Mouse (Mus musculus): Measurements from ENCODE around the gene Rwdd2a. TPM values are rescaled to one million over a fixed set of nuclear protein-coding genes. Genes with fewer than 3 reads are reported as not detected.
"Not testable (repeated sequence)": the region's sequence is repeated elsewhere in the genome, so short reads cannot be mapped to it uniquely, and the experiment has no call there.

Gene Rwdd2a
- polyA plus RNA-seq, 1 experiment from 2014 or later: 0.74 TPM

DNA sequence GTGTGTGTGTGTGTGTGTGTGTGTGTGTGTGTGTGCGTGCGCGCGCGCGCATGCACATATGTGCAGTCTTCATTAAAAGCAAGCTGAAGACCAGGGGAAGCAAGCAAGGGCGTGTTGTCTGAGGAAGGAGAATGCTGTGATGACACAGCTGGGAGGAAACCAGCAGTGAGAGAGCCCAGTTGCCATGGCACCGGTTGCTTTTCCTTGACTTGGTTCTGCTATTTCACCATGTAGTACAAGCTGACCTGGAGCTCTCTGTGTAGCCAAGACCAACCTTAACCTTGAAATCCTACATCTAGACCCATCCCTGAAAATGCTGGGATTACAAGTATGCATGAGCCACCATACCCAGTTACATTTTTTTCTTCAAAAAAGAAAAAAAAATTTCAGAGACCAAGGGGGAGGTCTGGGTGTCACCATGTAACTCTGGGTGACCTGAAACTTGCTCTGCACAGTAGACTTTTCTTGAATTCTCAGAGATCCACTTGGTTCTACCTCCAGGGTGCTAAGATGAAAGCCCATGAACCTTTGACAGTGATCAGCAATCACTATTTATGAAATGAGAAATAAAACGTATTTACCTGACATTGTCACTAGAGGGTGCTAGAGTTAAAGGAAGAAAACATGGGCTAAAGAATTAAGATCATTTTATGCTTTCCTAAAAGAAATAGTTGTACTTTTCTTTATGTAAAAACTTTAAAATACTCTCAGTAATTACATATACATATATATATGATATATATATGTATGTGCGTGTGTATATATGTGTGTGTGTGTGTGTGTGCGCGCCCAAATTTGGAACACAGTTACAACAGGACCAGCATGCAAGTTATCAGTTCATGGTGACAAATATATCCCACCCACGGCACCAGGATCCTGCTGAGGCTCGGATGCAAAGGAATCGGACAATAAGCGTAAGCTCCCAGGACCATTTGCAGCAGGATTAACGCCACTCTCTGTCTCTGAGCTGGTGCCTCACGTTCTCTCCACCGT, 21.2 kb downstream of the Rwdd2a start:
- H3K27ac ChIP-seq (replicated peaks): no peak overlapping the region
- no peaks in the 10 kb centered on the region for H3K4me1 ChIP-seq (replicated peaks)
- H3K9ac ChIP-seq: no peak overlapping the region
- ATAC-seq (ENCODE audit: insufficient read depth): no peak
- no peaks in the 10 kb centered on the region for H3K27me3 ChIP-seq
- H3K36me3 ChIP-seq (replicated peaks): no peaks in the 10 kb centered on the region
- H3K9me3 ChIP-seq (replicated peaks): no peaks in the 10 kb centered on the region
- H3K4me3 ChIP-seq (replicated peaks): no peak overlapping the region
- no peak overlapping the region for H3K4me2 ChIP-seq
- WGBS (ENCODE audit: insufficient replicate concordance): 69% methylated on average over 19 of the region's 19 CpGs

DNA sequence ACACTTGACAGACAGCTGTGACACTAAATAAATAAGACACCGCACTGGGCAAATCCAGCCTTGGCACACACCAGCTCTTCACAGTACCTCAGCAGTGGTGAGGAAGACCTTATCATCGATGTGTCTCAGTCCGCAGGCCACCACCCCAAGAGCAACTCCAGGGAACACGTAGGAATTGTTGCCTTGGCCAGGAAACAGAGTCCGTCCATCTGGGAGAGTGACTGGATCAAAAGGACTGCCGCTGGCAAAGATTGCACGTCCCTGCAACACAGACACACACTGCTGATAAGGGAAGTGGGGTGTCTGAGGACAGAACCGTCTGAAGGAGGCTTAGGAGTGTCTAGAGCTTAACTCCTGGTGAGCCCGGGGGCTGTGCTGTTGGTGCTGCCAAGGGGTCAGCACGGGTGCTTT, 22.6 kb downstream of the Rwdd2a start:
- not testable (repeated sequence) for H3K36me3 ChIP-seq (replicated peaks); H3K4me1 ChIP-seq (replicated peaks); ATAC-seq (ENCODE audit: insufficient read depth); H3K4me2 ChIP-seq; H3K27ac ChIP-seq (replicated peaks); H3K27me3 ChIP-seq; H3K9me3 ChIP-seq (replicated peaks); H3K4me3 ChIP-seq (replicated peaks); H3K9ac ChIP-seq
- WGBS (ENCODE audit: insufficient replicate concordance): 41% methylated on average over 10 of the region's 10 CpGs

DNA sequence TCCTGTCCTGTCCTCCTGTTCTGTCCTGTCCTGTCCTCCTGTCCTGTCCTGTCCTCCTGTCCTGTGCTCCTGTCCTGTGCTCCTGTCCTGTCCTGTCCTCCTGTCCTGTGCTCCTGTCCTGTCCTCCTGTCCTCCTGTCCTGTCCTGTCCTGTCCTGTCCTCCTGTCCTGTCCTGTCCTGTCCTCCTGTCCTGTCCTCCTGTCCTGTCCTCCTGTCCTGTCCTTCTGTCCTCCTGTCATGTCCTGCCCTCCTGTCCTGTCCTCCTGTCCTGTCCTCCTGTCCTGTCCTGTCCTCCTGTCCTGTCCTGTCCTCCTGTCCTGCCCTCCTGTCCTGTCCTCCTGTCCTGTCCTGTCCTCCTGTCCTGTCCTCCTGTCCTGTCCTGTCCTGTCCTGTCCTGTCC, 25.2 kb downstream of the Rwdd2a start:
- ATAC-seq (ENCODE audit: insufficient read depth): not testable (repeated sequence)

GRCm38 (mm10) chr9:86599723-86600303, 28.0 kb downstream of the Rwdd2a start:
- no peaks in the 10 kb centered on the region for H3K9me3 ChIP-seq (replicated peaks)
- no peaks in the 10 kb centered on the region for H3K27me3 ChIP-seq
- no peak overlapping the region for H3K4me3 ChIP-seq (replicated peaks)
- ATAC-seq (ENCODE audit: insufficient read depth): no peak
- no peak overlapping the region for H3K4me2 ChIP-seq
- H3K27ac ChIP-seq (replicated peaks): no peak overlapping the region
- H3K4me1 ChIP-seq (replicated peaks): no peaks in the 10 kb centered on the region
- 48% methylated on average over 8 of the region's 8 CpGs for WGBS (ENCODE audit: insufficient replicate concordance)
- H3K9ac ChIP-seq: no peak overlapping the region
- H3K36me3 ChIP-seq (replicated peaks): no peaks in the 10 kb centered on the region

More for the DNA sequence above, 25.2 kb downstream of the Rwdd2a start:
- not testable (repeated sequence) for H3K4me2 ChIP-seq; H3K27ac ChIP-seq (replicated peaks); H3K4me1 ChIP-seq (replicated peaks); H3K9ac ChIP-seq; H3K9me3 ChIP-seq (replicated peaks); H3K27me3 ChIP-seq; H3K36me3 ChIP-seq (replicated peaks); H3K4me3 ChIP-seq (replicated peaks)

- H3K27me3 ChIP-seq: no peaks in the 10 kb centered on the region
- no peaks in the 10 kb centered on the region for H3K4me1 ChIP-seq (replicated peaks)
- H3K27ac ChIP-seq (replicated peaks): no peak overlapping the region
- H3K9ac ChIP-seq: no peak overlapping the region
- no peaks in the 10 kb centered on the region for H3K9me3 ChIP-seq (replicated peaks)
- H3K4me3 ChIP-seq (replicated peaks): no peak overlapping the region
- no peaks in the 10 kb centered on the region for H3K36me3 ChIP-seq (replicated peaks)
- no peak overlapping the region for H3K4me2 ChIP-seq
- no peak for ATAC-seq (ENCODE audit: insufficient read depth)
- 77% methylated on average over 6 of the region's 6 CpGs for WGBS (ENCODE audit: insufficient replicate concordance)
These were observed 34.0 kb downstream of the Rwdd2a start for GRCm38 (mm10) chr9:86605776-86606175.

DNA sequence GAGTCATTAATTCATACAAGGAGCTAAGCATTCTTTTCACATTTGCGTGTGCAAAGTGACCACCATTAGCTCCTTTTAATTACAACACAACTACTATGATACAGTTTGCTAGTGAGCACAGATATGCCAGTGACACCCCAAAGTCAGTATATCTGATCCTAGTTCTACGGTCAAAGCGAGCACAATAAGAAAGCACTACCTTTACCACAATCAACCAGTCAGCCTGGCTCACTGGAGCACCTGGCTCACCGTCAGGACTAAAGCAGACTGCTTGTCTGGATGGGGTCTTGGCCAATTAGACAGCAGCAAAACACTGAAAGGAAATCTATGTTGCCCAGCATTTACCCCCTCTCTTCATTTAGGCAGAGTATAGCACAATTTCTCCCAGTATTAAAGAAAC, 40.3 kb downstream of the Rwdd2a start:
- H3K4me2 ChIP-seq: no peak overlapping the region
- H3K27ac ChIP-seq (replicated peaks): no peak overlapping the region
- no peak overlapping the region for H3K9ac ChIP-seq
- H3K27me3 ChIP-seq: no peaks in the 10 kb centered on the region
- H3K9me3 ChIP-seq (replicated peaks): no peaks in the 10 kb centered on the region
- ATAC-seq (ENCODE audit: insufficient read depth): no peak
- H3K36me3 ChIP-seq (replicated peaks): no peaks in the 10 kb centered on the region
- no peak overlapping the region for H3K4me3 ChIP-seq (replicated peaks)
- H3K4me1 ChIP-seq (replicated peaks): no peaks in the 10 kb centered on the region
- 69% methylated on average over 4 of the region's 4 CpGs for WGBS (ENCODE audit: insufficient replicate concordance)

GRCm38 (mm10) chr9:86615765-86616164, 44.0 kb downstream of the Rwdd2a start:
- Histone ChIP-seq H3K9me3 (replicated peaks) (no peaks in the 10 kb centered on the region), H3K36me3 (replicated peaks) (no peaks in the 10 kb centered on the region), H3K4me1 (replicated peaks) (no peaks in the 10 kb centered on the region), H3K27ac (replicated peaks) (no peak overlapping the region), H3K27me3 (no peaks in the 10 kb centered on the region), H3K4me3 (replicated peaks) (no peak overlapping the region), H3K4me2 (no peak overlapping the region), H3K9ac (no peak overlapping the region)
- no peak for ATAC-seq (ENCODE audit: insufficient read depth)
- 50% methylated on average over 1 of the region's 1 CpGs for WGBS (ENCODE audit: insufficient replicate concordance)

- H3K27ac ChIP-seq (replicated peaks): no peak overlapping the region
- no peaks in the 10 kb centered on the region for H3K9me3 ChIP-seq (replicated peaks)
- no peaks in the 10 kb centered on the region for H3K4me1 ChIP-seq (replicated peaks)
- WGBS (ENCODE audit: insufficient replicate concordance): 50% methylated on average over 7 of the region's 7 CpGs
- ATAC-seq (ENCODE audit: insufficient read depth): no peak
- no peaks in the 10 kb centered on the region for H3K36me3 ChIP-seq (replicated peaks)
- no peak overlapping the region for H3K9ac ChIP-seq
- H3K27me3 ChIP-seq: no peaks in the 10 kb centered on the region
- H3K4me3 ChIP-seq (replicated peaks): no peak overlapping the region
- H3K4me2 ChIP-seq: no peak overlapping the region
These were observed 46.2 kb downstream of the Rwdd2a start for GRCm38 (mm10) chr9:86617837-86618492.

GRCm38 (mm10) chr9:86619341-86620139, 47.7 kb downstream of the Rwdd2a start:
- no peak for ATAC-seq (ENCODE audit: insufficient read depth)
- Histone ChIP-seq H3K4me1 (replicated peaks) (no peaks in the 10 kb centered on the region), H3K9ac (no peak overlapping the region), H3K4me2 (no peak overlapping the region), H3K36me3 (replicated peaks) (no peaks in the 10 kb centered on the region), H3K9me3 (replicated peaks) (no peaks in the 10 kb centered on the region), H3K27ac (replicated peaks) (no peak overlapping the region), H3K4me3 (replicated peaks) (no peak overlapping the region), H3K27me3 (no peaks in the 10 kb centered on the region)
- 68% methylated on average over 10 of the region's 10 CpGs for WGBS (ENCODE audit: insufficient replicate concordance)

DNA sequence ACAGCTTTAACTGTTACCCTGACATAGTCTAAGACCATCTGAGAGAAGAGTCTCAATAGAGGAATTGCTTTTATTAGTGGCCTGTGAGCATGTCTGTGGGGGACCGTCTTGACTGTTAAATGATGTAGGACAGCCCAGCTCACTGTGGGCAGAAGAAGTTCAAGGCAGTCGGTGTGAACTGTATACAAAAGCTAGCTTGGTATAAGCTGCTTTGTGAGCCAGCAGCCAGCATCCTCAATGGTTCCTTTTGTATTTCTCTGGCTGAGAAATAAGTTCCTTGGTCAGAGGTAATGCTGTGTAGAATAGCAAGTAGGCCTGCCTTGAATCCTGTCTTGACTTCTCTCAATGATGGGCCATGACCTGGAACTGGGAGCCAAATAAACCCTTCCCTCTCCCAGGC, 50.3 kb downstream of the Rwdd2a start:
- 63% methylated on average over 2 of the region's 2 CpGs for WGBS (ENCODE audit: insufficient replicate concordance)
- no peak overlapping the region for H3K27ac ChIP-seq (replicated peaks)
- H3K9me3 ChIP-seq (replicated peaks): no peaks in the 10 kb centered on the region
- no peaks in the 10 kb centered on the region for H3K27me3 ChIP-seq
- H3K9ac ChIP-seq: no peak overlapping the region
- H3K4me3 ChIP-seq (replicated peaks): no peak overlapping the region
- H3K36me3 ChIP-seq (replicated peaks): no peaks in the 10 kb centered on the region
- no peaks in the 10 kb centered on the region for H3K4me1 ChIP-seq (replicated peaks)
- no peak overlapping the region for H3K4me2 ChIP-seq
- ATAC-seq (ENCODE audit: insufficient read depth): no peak

GRCm38 (mm10) chr9:86624039-86624438, 52.2 kb downstream of the Rwdd2a start:
- H3K4me1 ChIP-seq (replicated peaks): no peaks in the 10 kb centered on the region
- no peaks in the 10 kb centered on the region for H3K9me3 ChIP-seq (replicated peaks)
- no peaks in the 10 kb centered on the region for H3K27me3 ChIP-seq
- no peak for ATAC-seq (ENCODE audit: insufficient read depth)
- WGBS (ENCODE audit: insufficient replicate concordance): 68% methylated on average over 12 of the region's 12 CpGs
- no peak overlapping the region for H3K4me2 ChIP-seq
- no peak overlapping the region for H3K9ac ChIP-seq
- no peak overlapping the region for H3K4me3 ChIP-seq (replicated peaks)
- H3K27ac ChIP-seq (replicated peaks): no peak overlapping the region
- no peaks in the 10 kb centered on the region for H3K36me3 ChIP-seq (replicated peaks)

Measured in liver, embryonic 15.5 days (tissue).